Mouse (Mus musculus): Measurements from ENCODE around the gene Ly6g6d.

GRCm38 (mm10) chr17:35094475-35095365, 16.9 kb upstream of the Ly6g6d start:
- no peak for TF ChIP-seq POLR2A (IDR thresholded peaks at IDR 0.05; ENCODE audit: low read depth, low read length)
- TF ChIP-seq CTCF (IDR thresholded peaks at IDR 0.05; ENCODE audit: extremely low read depth, insufficient read length, insufficient replicate concordance, low read depth, low read length) = no peak

Measured in small intestine, adult 2 months (tissue).